In genomic region chr7:29982341-29982740, GRCm38 (mm10) we compare ENCODE assay signal across 10 mouse cellular contexts. TPM values are rescaled to one million over a fixed set of nuclear protein-coding genes. Genes with fewer than 3 reads are reported as not detected.
A peak's percentile ranks its signal among the peaks of the same experiment; 100 is the strongest.
DNase-seq lines count a peak whose midpoint lies in the region; ATAC-seq and TF ChIP-seq lines count a peak whose summit lies in the region.
"Had no signal": no experiment of that assay in that cellular context is flagged by ENCODE, and none has a peak within 500 bp of the region (broad histone marks: within the 10 kb centered on the region; RNA-seq: fewer than 3 reads in every experiment).

No protein-coding gene starts in this region.

- H3K9ac ChIP-seq in intestine, embryonic 14.5 days (ENCODE audit: low read length) = no peak overlapping the region
- no peak overlapping the region for H3K9ac ChIP-seq in intestine, postnatal 0 days (ENCODE audit: low read depth, low read length)
- peak overlapping the region; percentile 68 for H3K9ac ChIP-seq in ES-E14 (ENCODE audit: insufficient read depth, low read depth, low read length, poor library complexity, severe bottlenecking)
- H3K9ac ChIP-seq in forebrain, embryonic 13.5 days = no peak overlapping the region
- no peak overlapping the region for H3K9ac ChIP-seq in liver, embryonic 15.5 days

- in situ Hi-C loops in ES-E14 (cut with MboI; ENCODE audit: low sequenced_read_pairs in 2 of 2, unreplicated experiment in 2 of 2) = no loop called here

- no peaks in the 10 kb centered on the region for H3K27me3 ChIP-seq in intestine, embryonic 14.5 days (replicated peaks; ENCODE audit: control insufficient read depth, insufficient read depth, low read length)
- H3K27me3 ChIP-seq in intestine, postnatal 0 days (replicated peaks; ENCODE audit: control insufficient read depth, insufficient read depth, low read length) = no peaks in the 10 kb centered on the region
- no peaks in the 10 kb centered on the region for H3K27me3 ChIP-seq in forebrain, embryonic 13.5 days
- no peaks in the 10 kb centered on the region for H3K27me3 ChIP-seq in liver, embryonic 15.5 days
- H3K27me3 ChIP-seq: Patski had no signal

- TF ChIP-seq CTCF in intestine, postnatal 0 days (IDR thresholded peaks at IDR 0.05; ENCODE audit: low read depth) = no peak

- no peak for DNase-seq in intestine, embryonic 14.5 days (ENCODE audit: low spot score)
- DNase-seq in ES-E14 (ENCODE audit: low read depth, low spot score) = no peak
- no peak for DNase-seq in thymus, postnatal 0 days (ENCODE audit: low spot score)
- no peak for DNase-seq in spleen, postnatal 14 days (ENCODE audit: low spot score in 2 of 2)
- DNase-seq in frontal cortex, adult 2 months (ENCODE audit: extremely low spot score in 1 of 2, low spot score in 1 of 2) = no peak
- DNase-seq: kidney, adult 11 months had no signal

- H3K27ac ChIP-seq in intestine, embryonic 14.5 days (ENCODE audit: low read depth) = no peak overlapping the region
- H3K27ac ChIP-seq in intestine, postnatal 0 days (ENCODE audit: low read depth, low read length) = no peak overlapping the region
- H3K27ac ChIP-seq in ES-E14 (ENCODE audit: insufficient read depth, low read depth, low read length, poor library complexity, severe bottlenecking) = peak overlapping the region; percentile 100
- no peak overlapping the region for H3K27ac ChIP-seq in forebrain, embryonic 13.5 days
- no peak overlapping the region for H3K27ac ChIP-seq in liver, embryonic 15.5 days (replicated peaks)

- H3K36me3 ChIP-seq in intestine, embryonic 14.5 days (ENCODE audit: control insufficient read depth, insufficient read depth, low read length) = peaks cover 17% of the 10 kb centered on the region
- H3K36me3 ChIP-seq in intestine, postnatal 0 days (ENCODE audit: control insufficient read depth, insufficient read depth) = peaks cover under 1% of the 10 kb centered on the region; the same call in 1 of the 2 replicates
- peaks cover 8% of the 10 kb centered on the region for H3K36me3 ChIP-seq in ES-E14 (ENCODE audit: control insufficient read depth, insufficient read depth, low read length, poor library complexity, severe bottlenecking)
- peaks cover 9% of the 10 kb centered on the region for H3K36me3 ChIP-seq in forebrain, embryonic 13.5 days (ENCODE audit: poor library complexity, severe bottlenecking)
- H3K36me3 ChIP-seq in liver, embryonic 15.5 days (replicated peaks) = peaks cover 12% of the 10 kb centered on the region

- 0 out of 2 replicates have a peak, but pooled peaks cover 2% of the 10 kb centered on the region for H3K9me3 ChIP-seq in intestine, embryonic 14.5 days (ENCODE audit: control insufficient read depth, low read length)
- no peaks in the 10 kb centered on the region for H3K9me3 ChIP-seq in intestine, postnatal 0 days (ENCODE audit: control insufficient read depth)
- no peaks in the 10 kb centered on the region for H3K9me3 ChIP-seq in ES-E14 (ENCODE audit: control insufficient read depth, insufficient read depth, low read depth, low read length)
- H3K9me3 ChIP-seq in forebrain, embryonic 13.5 days (replicated peaks) = no peaks in the 10 kb centered on the region
- H3K9me3 ChIP-seq in liver, embryonic 15.5 days (replicated peaks) = no peaks in the 10 kb centered on the region

- ATAC-seq in intestine, embryonic 14.5 days (replicated peaks; ENCODE audit: low FRiP score, low TSS enrichment, low read depth) = no peak
- ATAC-seq in intestine, postnatal 0 days = no peak
- ATAC-seq in forebrain, embryonic 13.5 days = no peak
- ATAC-seq in liver, embryonic 15.5 days (ENCODE audit: insufficient read depth) = no peak
- ATAC-seq: Patski had no signal

- WGBS in intestine, embryonic 14.5 days = 77% methylated on average over 4 of the region's 4 CpGs
- 71% methylated on average over 4 of the region's 4 CpGs for WGBS in intestine, postnatal 0 days
- 80% methylated on average over 4 of the region's 4 CpGs for WGBS in forebrain, embryonic 13.5 days
- WGBS in liver, embryonic 15.5 days (ENCODE audit: insufficient replicate concordance) = 83% methylated on average over 4 of the region's 4 CpGs

- H3K4me2 ChIP-seq in intestine, embryonic 14.5 days (ENCODE audit: low read length) = peak overlapping the region; percentile 70
- no peak overlapping the region for H3K4me2 ChIP-seq in intestine, postnatal 0 days (replicated peaks; ENCODE audit: low read depth)
- H3K4me2 ChIP-seq in forebrain, embryonic 13.5 days = peak overlapping the region; percentile 73
- peak overlapping the region; percentile 85 for H3K4me2 ChIP-seq in liver, embryonic 15.5 days

- H3K4me3 ChIP-seq in intestine, embryonic 14.5 days (ENCODE audit: low read depth, low read length) = no peak overlapping the region
- no peak overlapping the region for H3K4me3 ChIP-seq in intestine, postnatal 0 days (ENCODE audit: low read depth, low read length)
- peak overlapping the region; percentile 31 to 57 for H3K4me3 ChIP-seq in ES-E14 (ENCODE audit: insufficient read depth in 1 of 2, low read depth in 1 of 2, low read length in 2 of 2, poor library complexity in 1 of 2, severe bottlenecking in 1 of 2)
- no peak overlapping the region for H3K4me3 ChIP-seq in forebrain, embryonic 13.5 days
- no peak overlapping the region for H3K4me3 ChIP-seq in liver, embryonic 15.5 days (replicated peaks)

- peaks cover 22% of the 10 kb centered on the region for H3K4me1 ChIP-seq in intestine, embryonic 14.5 days (replicated peaks; ENCODE audit: control insufficient read depth, insufficient read depth, low read length)
- H3K4me1 ChIP-seq in intestine, postnatal 0 days (replicated peaks; ENCODE audit: control insufficient read depth, insufficient read depth, low read length) = peaks cover 8% of the 10 kb centered on the region; the same call in 1 of the 2 replicates
- peaks cover 4 to 22% of the 10 kb centered on the region in 2 experiments for H3K4me1 ChIP-seq in ES-E14 (ENCODE audit: control insufficient read depth in 2 of 2, insufficient read depth in 2 of 2, low read length in 2 of 2, poor library complexity in 1 of 2)
- peaks cover 19% of the 10 kb centered on the region for H3K4me1 ChIP-seq in forebrain, embryonic 13.5 days
- H3K4me1 ChIP-seq in liver, embryonic 15.5 days (replicated peaks) = peaks cover 24% of the 10 kb centered on the region

TF ChIP-seq in ES-E14, 5 proteins besides CTCF, POLR2A, EP300 and RAD21:
- TF ChIP-seq CHD2 (IDR thresholded peaks at IDR 0.05; ENCODE audit: low read depth, low read length) (peak; percentile 39; the same call in 1 of the 2 replicates), MAFK (IDR thresholded peaks at IDR 0.05; ENCODE audit: insufficient read depth, low read depth, low read length) (no peak), HCFC1 (IDR thresholded peaks at IDR 0.05; ENCODE audit: borderline replicate concordance, insufficient read depth, low read length) (no peak), ZC3H11A (IDR thresholded peaks at IDR 0.05; ENCODE audit: borderline replicate concordance, low read depth, low read length) (no peak)

RNA-seq across cellular contexts. Expression of gene Zfp568, which starts 1.4 kb away (rescaled TPM):
- 19.5 and 22.6 TPM in 2 replicates for polyA plus RNA-seq in intestine, embryonic 14.5 days (2014; fragmentation: Nextera tagmentation; extraction: Ambion mirVana)
- polyA plus RNA-seq in intestine, postnatal 0 days (2015; fragmentation: Nextera tagmentation; extraction: Ambion mirVana) = 5.5 and 5.8 TPM in 2 replicates
- total RNA-seq in ES-E14 (2012; rRNA removed) = 120 and 126 TPM in 2 replicates
- polyA plus RNA-seq in forebrain, embryonic 13.5 days (2015; fragmentation: Nextera tagmentation; extraction: Ambion mirVana) = 5.7 and 6.0 TPM in 2 replicates
- polyA plus RNA-seq in liver, embryonic 15.5 days (2015; fragmentation: Nextera tagmentation; extraction: Ambion mirVana) = 8.2 and 12.5 TPM in 2 replicates
- 3.1 and 4.2 TPM in 2 replicates for polyA plus RNA-seq in thymus, postnatal 0 days (2015; fragmentation: Nextera tagmentation; extraction: Ambion mirVana)
- 2.5 and 3.1 TPM in 2 replicates for polyA plus RNA-seq in frontal cortex, adult 2 months (2012; rRNA removed)

RNA-seq across cellular contexts. Expression of gene Zfp74, which starts 28.5 kb away (rescaled TPM):
- 12.8 and 14.7 TPM in 2 replicates for polyA plus RNA-seq in intestine, embryonic 14.5 days (2014; fragmentation: Nextera tagmentation; extraction: Ambion mirVana)
- 2.6 and 2.8 TPM in 2 replicates for polyA plus RNA-seq in intestine, postnatal 0 days (2015; fragmentation: Nextera tagmentation; extraction: Ambion mirVana)
- 11.7 and 24.1 TPM in 2 replicates for total RNA-seq in ES-E14 (2012; rRNA removed)
- polyA plus RNA-seq in forebrain, embryonic 13.5 days (2015; fragmentation: Nextera tagmentation; extraction: Ambion mirVana) = 16.6 TPM in 2 replicates
- polyA plus RNA-seq in liver, embryonic 15.5 days (2015; fragmentation: Nextera tagmentation; extraction: Ambion mirVana) = 1.5 and 1.8 TPM in 2 replicates
- polyA plus RNA-seq in thymus, postnatal 0 days (2015; fragmentation: Nextera tagmentation; extraction: Ambion mirVana) = 6.8 and 9.2 TPM in 2 replicates
- polyA plus RNA-seq in frontal cortex, adult 2 months (2012; rRNA removed) = 12.1 and 13.3 TPM in 2 replicates

Comparison
In these comparisons a context has a peak if more than half of its experiments do, and no peak if none do; other contexts are left out.
1. H3K4me3 ChIP-seq: peak in ES-E14 (2 of 2); none in intestine, embryonic 14.5 days (single experiment), intestine, postnatal 0 days (single experiment), forebrain, embryonic 13.5 days (single experiment) and liver, embryonic 15.5 days (single experiment).